In genomic region chr3:121471703-121472102, GRCm38 (mm10) we compare ENCODE assay signal across 15 mouse cellular contexts. TPM values are rescaled to one million over a fixed set of nuclear protein-coding genes. Genes with fewer than 3 reads are reported as not detected.
DNase-seq lines count a peak whose midpoint lies in the region; ATAC-seq and TF ChIP-seq lines count a peak whose summit lies in the region.
"Had no signal": no experiment of that assay in that cellular context is flagged by ENCODE, and none has a peak within 500 bp of the region (broad histone marks: within the 10 kb centered on the region; RNA-seq: fewer than 3 reads in every experiment).

No protein-coding gene starts in this region.

- H3K4me2 ChIP-seq in lung, embryonic 14.5 days = no peak overlapping the region
- H3K4me2 ChIP-seq: embryonic facial prominence, embryonic 15.5 days; hindbrain, embryonic 14.5 days; neural tube, embryonic 12.5 days had no signal

- DNase-seq in adrenal gland, postnatal 36 days = peak; percentile 25 to 31
- DNase-seq in adrenal gland, postnatal 10 days = no peak
- DNase-seq in lung, embryonic 14.5 days = peak; percentile 35
- no peak for DNase-seq in lung, adult 2 months
- DNase-seq in kidney, adult 2 months = peak; percentile 63
- peak; percentile 52 to 59 for DNase-seq in kidney, postnatal 36 days
- DNase-seq in left cerebral cortex, adult 18-20 months (ENCODE audit: low spot score in 2 of 2) = no peak
- DNase-seq in cerebellum, postnatal 14 days = no peak
- DNase-seq: cerebellum, adult 2 months; gastrocnemius, adult 2 months; lung, postnatal 36 days had no signal

- no peak for TF ChIP-seq POLR2A in lung, adult 2 months (IDR thresholded peaks at IDR 0.05; ENCODE audit: borderline replicate concordance, extremely low read depth, low read depth, low read length)
- TF ChIP-seq POLR2A in kidney, adult 2 months (IDR thresholded peaks at IDR 0.05; ENCODE audit: low read depth, low read length) = no peak

- no peak overlapping the region for H3K27ac ChIP-seq in lung, embryonic 14.5 days (ENCODE audit: low read depth)
- H3K27ac ChIP-seq in kidney, adult 2 months (ENCODE audit: insufficient read depth, low read depth, low read length) = no peak overlapping the region
- H3K27ac ChIP-seq: embryonic facial prominence, embryonic 15.5 days; gastrocnemius, adult 2 months; hindbrain, embryonic 14.5 days; neural tube, embryonic 12.5 days had no signal

- no peaks in the 10 kb centered on the region for H3K27me3 ChIP-seq in lung, embryonic 14.5 days (ENCODE audit: insufficient read depth, low read length)
- H3K27me3 ChIP-seq in kidney, adult 2 months (replicated peaks; ENCODE audit: control insufficient read depth, insufficient read depth, low read length) = no peaks in the 10 kb centered on the region
- H3K27me3 ChIP-seq: embryonic facial prominence, embryonic 15.5 days; neural tube, embryonic 12.5 days had no signal

- no peak overlapping the region for H3K9ac ChIP-seq in lung, embryonic 14.5 days
- H3K9ac ChIP-seq: embryonic facial prominence, embryonic 15.5 days; hindbrain, embryonic 14.5 days; neural tube, embryonic 12.5 days had no signal

- no peak overlapping the region for H3K4me3 ChIP-seq in lung, embryonic 14.5 days (ENCODE audit: low read depth, low read length)
- no peak overlapping the region for H3K4me3 ChIP-seq in lung, adult 2 months (replicated peaks; ENCODE audit: extremely low read depth, low read depth, low read length)
- H3K4me3 ChIP-seq in kidney, adult 2 months (ENCODE audit: insufficient read depth, low read depth, low read length) = no peak overlapping the region
- H3K4me3 ChIP-seq: embryonic facial prominence, embryonic 15.5 days; forebrain, embryonic 10.5 days; gastrocnemius, adult 2 months; neural tube, embryonic 12.5 days had no signal

- no peak for ATAC-seq in lung, embryonic 14.5 days (ENCODE audit: insufficient read depth)

- no peak for TF ChIP-seq CTCF in lung, embryonic 14.5 days (IDR thresholded peaks at IDR 0.05; ENCODE audit: low read depth)
- no peak for TF ChIP-seq CTCF in lung, adult 2 months (IDR thresholded peaks at IDR 0.05; ENCODE audit: insufficient read depth, low read length)
- TF ChIP-seq CTCF in kidney, adult 2 months (conservative IDR thresholded peaks at IDR 0.05; ENCODE audit: insufficient read depth, insufficient read length, low read depth, low read length) = no peak

- WGBS in lung, embryonic 14.5 days = 62% methylated on average over 11 of the region's 11 CpGs
- WGBS in lung, adult 2 months = 59% methylated on average over 11 of the region's 11 CpGs
- WGBS in kidney, adult 2 months = 53% methylated on average over 11 of the region's 11 CpGs

- H3K9me3 ChIP-seq in lung, embryonic 14.5 days (ENCODE audit: low read depth, low read length) = no peaks in the 10 kb centered on the region
- H3K9me3 ChIP-seq: embryonic facial prominence, embryonic 15.5 days; forebrain, embryonic 10.5 days; neural tube, embryonic 12.5 days had no signal

- no peaks in the 10 kb centered on the region for H3K36me3 ChIP-seq in lung, embryonic 14.5 days (ENCODE audit: insufficient read depth)
- H3K36me3 ChIP-seq in kidney, adult 2 months (ENCODE audit: control insufficient read depth, insufficient read depth, low read length) = no peaks in the 10 kb centered on the region
- H3K36me3 ChIP-seq: embryonic facial prominence, embryonic 15.5 days; forebrain, embryonic 10.5 days; neural tube, embryonic 12.5 days had no signal

- peaks cover 15% of the 10 kb centered on the region for H3K4me1 ChIP-seq in lung, embryonic 14.5 days (ENCODE audit: insufficient read depth)
- H3K4me1 ChIP-seq in lung, adult 2 months (ENCODE audit: control insufficient read depth, insufficient read depth, low read length) = peaks cover 4% of the 10 kb centered on the region
- H3K4me1 ChIP-seq in kidney, adult 2 months (ENCODE audit: control insufficient read depth, insufficient read depth, low read length) = peaks cover 6% of the 10 kb centered on the region; the same call in 1 of the 2 replicates

RNA-seq across cellular contexts. Expression of gene Cnn3, which starts 45.4 kb away (rescaled TPM):
- 100 to 1,000 TPM; 284 to 529 TPM for total RNA-seq in adrenal gland, postnatal 36 days (2021)
- total RNA-seq in adrenal gland, postnatal 10 days (2021) = 100 to 1,000 TPM; 148 to 215 TPM
- 671 and 678 TPM in 2 replicates for polyA plus RNA-seq in lung, embryonic 14.5 days (2014; fragmentation: Nextera tagmentation; extraction: Ambion mirVana)
- polyA plus RNA-seq in lung, adult 2 months (2012; rRNA removed) = 165 and 170 TPM in 2 replicates
- polyA plus RNA-seq in kidney, adult 2 months (2012; rRNA removed) = 253 and 268 TPM in 2 replicates
- total RNA-seq in left cerebral cortex, adult 18-20 months (2021) = 10 to 100 TPM; 59.8 to 68.9 TPM

Comparison
In these comparisons a context has a peak if more than half of its experiments do, and no peak if none do; other contexts are left out.
1. DNase-seq: peak in adrenal gland, postnatal 36 days (2 of 2), lung, embryonic 14.5 days (single experiment), kidney, adult 2 months (single experiment) and kidney, postnatal 36 days (2 of 2); none in adrenal gland, postnatal 10 days (single experiment), lung, adult 2 months (single experiment), left cerebral cortex, adult 18-20 months (0 of 2) and cerebellum, postnatal 14 days (0 of 2).